Mouse (Mus musculus): ENCODE results near the gene Zfp273. TPM values are rescaled to one million over a fixed set of nuclear protein-coding genes. Genes with fewer than 3 reads are reported as not detected.
"Not testable (repeated sequence)": the region's sequence is repeated elsewhere in the genome, so short reads cannot be mapped to it uniquely, and the experiment has no call there.

The Zfp273 gene
- polyA plus RNA-seq, 2 experiments from 2014 or later: 6.4 to 6.7 TPM

DNA sequence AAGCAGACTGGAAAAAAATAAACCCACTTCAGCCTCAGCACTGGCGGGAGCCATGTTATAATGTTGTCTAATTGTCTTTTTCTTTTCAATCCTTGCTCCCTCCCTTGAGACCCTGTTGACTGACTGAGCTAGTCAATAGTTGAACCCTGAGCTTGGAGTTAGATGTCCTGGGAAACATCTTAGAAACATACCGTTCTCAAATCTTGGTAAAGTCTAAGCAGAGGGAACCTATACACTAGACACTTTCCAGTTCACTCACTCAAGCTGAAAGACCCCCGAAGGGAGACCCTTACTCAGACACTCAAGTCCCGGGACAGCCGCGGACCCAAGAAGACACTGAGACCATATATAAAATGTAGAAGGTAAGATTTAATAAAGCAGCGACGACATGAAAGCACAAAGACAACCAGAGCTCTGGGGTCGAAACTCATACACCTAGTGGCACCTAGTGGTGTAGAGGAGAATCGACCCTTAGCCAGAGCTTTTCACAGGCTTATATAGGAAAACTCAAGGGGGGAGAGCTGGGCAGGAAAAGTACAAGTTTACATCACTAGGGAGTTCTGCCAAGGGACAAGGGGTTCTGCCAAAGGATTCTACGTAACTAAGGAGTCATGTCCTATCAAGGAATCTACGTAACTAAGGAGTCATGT, 62.6 kb downstream of the Zfp273 start:
- not testable (repeated sequence) for ATAC-seq

Other genes with a start within 250 kb of the Zfp273 start
- gene Zfp729b, start 204.0 kb upstream of the Zfp273 start, polyA plus RNA-seq (2017; shearing (Covaris generic)): 1 to 10 TPM; 8.8 to 9.2 TPM
- 1 to 10 TPM; 2.5 to 5.2 TPM for gene Gm49345, start 176.0 kb upstream of the Zfp273 start, polyA plus RNA-seq (2017; shearing (Covaris generic))
- 1 to 10 TPM; 6.7 to 8.0 TPM for gene Zfp729a, start 175.9 kb upstream of the Zfp273 start, polyA plus RNA-seq (2017; shearing (Covaris generic))
- gene Zfp738, start 126.7 kb upstream of the Zfp273 start, polyA plus RNA-seq (2017; shearing (Covaris generic)): 10 to 100 TPM; 11.9 to 16.7 TPM
- 1 to 10 TPM; 6.8 to 7.4 TPM for gene Zfp65, start 84.6 kb upstream of the Zfp273 start, polyA plus RNA-seq (2017; shearing (Covaris generic))
- 10 to 100 TPM; 13.0 to 16.3 TPM for gene Zfp85, start 58.5 kb upstream of the Zfp273 start, polyA plus RNA-seq (2017; shearing (Covaris generic))
- 1 to 10 TPM; 1.8 to 2.5 TPM for gene Zfp493, start 34.0 kb upstream of the Zfp273 start, polyA plus RNA-seq (2017; shearing (Covaris generic))
- gene Gm10037, start 17.4 kb downstream of the Zfp273 start, polyA plus RNA-seq (2017; shearing (Covaris generic)): under 1 TPM in 1 of 2 experiments, not detected in 1; 0.70 TPM
- not detected for gene BC048507, start 49.6 kb downstream of the Zfp273 start, polyA plus RNA-seq (2017; shearing (Covaris generic))